Mouse (Mus musculus): ENCODE measurements around the gene Cysrt1. TPM values are rescaled to one million over a fixed set of nuclear protein-coding genes. Genes with fewer than 3 reads are reported as not detected.

Cysrt1 gene
- polyA plus RNA-seq, 1 experiment from 2014 or later, result 16.5 TPM

DNA sequence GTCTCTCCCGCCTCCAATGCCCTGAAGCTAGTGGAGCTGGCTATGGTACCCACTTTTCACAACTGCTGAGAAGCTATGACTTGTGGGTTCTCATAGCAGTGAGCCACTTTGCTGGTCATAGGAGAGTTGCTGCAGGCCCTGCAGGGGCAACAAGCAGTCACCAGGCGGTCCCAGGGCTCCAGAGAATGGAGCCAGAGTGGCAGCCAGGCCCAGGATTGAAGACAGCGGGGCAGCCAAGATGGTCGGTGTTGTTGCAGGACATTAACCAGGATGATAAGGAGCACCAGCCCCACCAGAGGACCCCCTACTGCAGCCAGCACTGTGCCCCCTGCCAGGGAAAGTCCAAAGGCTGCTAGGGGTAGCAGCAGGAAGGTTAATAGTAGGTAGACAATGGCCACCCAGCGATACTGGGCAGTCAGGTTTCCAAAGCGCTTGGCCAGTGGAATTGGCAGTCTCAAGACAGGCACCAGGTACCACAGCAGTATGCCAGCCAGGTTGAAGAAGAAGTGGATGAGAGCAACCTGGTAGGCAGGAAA lies 13.2 kb downstream of the Cysrt1 start:
- Histone ChIP-seq H3K36me3 (ENCODE audit: control insufficient read depth, insufficient read depth) (no peaks in the 10 kb centered on the region), H3K4me1 (replicated peaks; ENCODE audit: control insufficient read depth, insufficient read depth, low read length) (peaks cover 13% of the 10 kb centered on the region), H3K27ac (ENCODE audit: low read depth, low read length) (peak overlapping the region; percentile 78), H3K27me3 (replicated peaks; ENCODE audit: control insufficient read depth, insufficient read depth, low read length) (no peaks in the 10 kb centered on the region), H3K9ac (ENCODE audit: low read depth, low read length) (peak overlapping the region; percentile 31; the same call in 1 of the 2 replicates), H3K9me3 (ENCODE audit: control insufficient read depth) (no peaks in the 10 kb centered on the region), H3K4me3 (ENCODE audit: low read depth, low read length) (no peak overlapping the region), H3K4me2 (replicated peaks; ENCODE audit: low read depth) (peak overlapping the region; percentile 41)
- TF ChIP-seq CTCF (IDR thresholded peaks at IDR 0.05; ENCODE audit: low read depth), result no peak
- WGBS, result 71% methylated on average over 6 of the region's 6 CpGs
- ATAC-seq, result no peak

DNA sequence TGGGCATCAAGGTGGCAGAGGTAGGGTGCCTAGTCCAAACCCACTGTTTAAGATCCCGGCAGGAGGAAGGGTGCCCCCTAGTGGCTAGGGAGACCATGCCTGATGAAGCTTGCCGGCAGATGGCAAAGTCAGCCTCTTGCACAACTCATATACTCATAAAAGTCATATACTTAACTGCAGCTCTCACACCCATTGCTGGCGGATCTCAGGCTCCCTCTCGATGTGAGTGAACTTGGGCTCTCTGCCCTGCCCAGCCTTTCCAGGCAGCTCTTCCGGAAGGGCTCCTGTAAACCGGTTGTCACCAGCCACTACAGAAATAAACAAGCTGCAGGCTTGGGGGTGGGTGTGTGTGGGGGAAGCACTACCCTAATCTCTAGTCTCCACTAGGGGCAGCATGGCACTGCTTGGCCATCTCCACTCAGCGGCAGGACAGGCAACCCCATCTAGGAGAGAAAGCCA lies 13.8 kb downstream of the Cysrt1 start:
- WGBS, result under 1% methylated on average over 7 of the region's 7 CpGs
- Histone ChIP-seq H3K4me3 (ENCODE audit: low read depth, low read length) (peak overlapping the region; percentile 9; the same call in 1 of the 2 replicates), H3K27ac (ENCODE audit: low read depth, low read length) (peak overlapping the region; percentile 78), H3K4me2 (replicated peaks; ENCODE audit: low read depth) (peak overlapping the region; percentile 41), H3K9ac (ENCODE audit: low read depth, low read length) (peak overlapping the region; percentile 31; the same call in 1 of the 2 replicates), H3K9me3 (ENCODE audit: control insufficient read depth) (no peaks in the 10 kb centered on the region), H3K36me3 (ENCODE audit: control insufficient read depth, insufficient read depth) (no peaks in the 10 kb centered on the region), H3K27me3 (replicated peaks; ENCODE audit: control insufficient read depth, insufficient read depth, low read length) (no peaks in the 10 kb centered on the region), H3K4me1 (replicated peaks; ENCODE audit: control insufficient read depth, insufficient read depth, low read length) (peaks cover 11% of the 10 kb centered on the region)
- peak; percentile 67 for ATAC-seq
- TF ChIP-seq CTCF (IDR thresholded peaks at IDR 0.05; ENCODE audit: low read depth), result peak; percentile 77

DNA sequence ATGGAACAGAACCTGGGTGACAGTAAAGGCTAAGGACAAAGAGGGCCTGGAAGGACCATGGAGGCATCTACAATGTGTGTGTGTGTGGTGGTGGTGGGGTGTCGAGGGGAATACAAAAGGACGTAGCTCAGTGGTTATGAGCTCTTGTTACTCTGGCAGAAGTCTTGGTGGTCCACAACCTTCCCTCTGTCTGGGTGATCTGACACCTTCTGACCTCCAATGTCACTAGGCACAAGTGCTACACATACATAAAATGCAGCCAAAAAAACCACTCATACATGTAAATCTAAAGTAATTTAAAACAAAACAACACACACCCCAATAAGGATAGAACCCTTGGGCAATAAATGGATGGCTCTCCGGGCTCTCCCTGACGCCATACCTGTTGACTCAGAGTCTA lies 14.8 kb downstream of the Cysrt1 start:
- no peak for TF ChIP-seq CTCF (IDR thresholded peaks at IDR 0.05; ENCODE audit: low read depth)
- Histone ChIP-seq H3K9ac (ENCODE audit: low read depth, low read length) (no peak overlapping the region), H3K36me3 (ENCODE audit: control insufficient read depth, insufficient read depth) (no peaks in the 10 kb centered on the region), H3K27me3 (replicated peaks; ENCODE audit: control insufficient read depth, insufficient read depth, low read length) (no peaks in the 10 kb centered on the region), H3K27ac (ENCODE audit: low read depth, low read length) (no peak overlapping the region), H3K4me3 (ENCODE audit: low read depth, low read length) (no peak overlapping the region), H3K4me2 (replicated peaks; ENCODE audit: low read depth) (no peak overlapping the region), H3K4me1 (replicated peaks; ENCODE audit: control insufficient read depth, insufficient read depth, low read length) (peaks cover 9% of the 10 kb centered on the region; the same call in 1 of the 2 replicates), H3K9me3 (ENCODE audit: control insufficient read depth) (no peaks in the 10 kb centered on the region)
- WGBS, result 94% methylated on average over 4 of the region's 4 CpGs
- ATAC-seq, result no peak

DNA sequence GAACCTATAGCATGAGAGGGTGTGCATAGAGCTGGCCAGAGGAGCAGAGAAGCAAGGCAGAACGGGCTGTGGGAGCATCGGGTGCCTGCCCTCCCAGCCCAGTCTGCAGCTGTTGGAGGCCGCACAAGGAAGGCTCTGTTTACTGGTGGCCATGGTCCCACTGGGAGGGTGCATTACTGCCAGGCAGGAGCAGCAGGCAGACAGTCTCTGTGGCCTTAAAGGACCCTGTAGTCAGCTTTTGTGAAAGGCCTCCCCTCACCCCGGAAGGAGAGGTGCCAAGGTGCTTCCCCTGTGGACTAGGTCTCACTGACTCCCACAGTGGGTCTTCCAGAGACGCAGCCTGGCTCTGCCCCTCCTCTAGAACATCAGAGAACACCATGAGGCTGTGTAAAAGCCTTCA lies 15.4 kb downstream of the Cysrt1 start:
- Histone ChIP-seq H3K4me3 (ENCODE audit: low read depth, low read length) (no peak overlapping the region), H3K9ac (ENCODE audit: low read depth, low read length) (no peak overlapping the region), H3K4me1 (replicated peaks; ENCODE audit: control insufficient read depth, insufficient read depth, low read length) (peaks cover 9% of the 10 kb centered on the region; the same call in 1 of the 2 replicates), H3K27me3 (replicated peaks; ENCODE audit: control insufficient read depth, insufficient read depth, low read length) (no peaks in the 10 kb centered on the region), H3K4me2 (replicated peaks; ENCODE audit: low read depth) (no peak overlapping the region), H3K9me3 (ENCODE audit: control insufficient read depth) (no peaks in the 10 kb centered on the region), H3K27ac (ENCODE audit: low read depth, low read length) (no peak overlapping the region), H3K36me3 (ENCODE audit: control insufficient read depth, insufficient read depth) (peaks cover 5% of the 10 kb centered on the region; the same call in 1 of the 2 replicates)
- WGBS, result 74% methylated on average over 5 of the region's 5 CpGs
- ATAC-seq, result no peak
- TF ChIP-seq CTCF (IDR thresholded peaks at IDR 0.05; ENCODE audit: low read depth), result no peak

DNA sequence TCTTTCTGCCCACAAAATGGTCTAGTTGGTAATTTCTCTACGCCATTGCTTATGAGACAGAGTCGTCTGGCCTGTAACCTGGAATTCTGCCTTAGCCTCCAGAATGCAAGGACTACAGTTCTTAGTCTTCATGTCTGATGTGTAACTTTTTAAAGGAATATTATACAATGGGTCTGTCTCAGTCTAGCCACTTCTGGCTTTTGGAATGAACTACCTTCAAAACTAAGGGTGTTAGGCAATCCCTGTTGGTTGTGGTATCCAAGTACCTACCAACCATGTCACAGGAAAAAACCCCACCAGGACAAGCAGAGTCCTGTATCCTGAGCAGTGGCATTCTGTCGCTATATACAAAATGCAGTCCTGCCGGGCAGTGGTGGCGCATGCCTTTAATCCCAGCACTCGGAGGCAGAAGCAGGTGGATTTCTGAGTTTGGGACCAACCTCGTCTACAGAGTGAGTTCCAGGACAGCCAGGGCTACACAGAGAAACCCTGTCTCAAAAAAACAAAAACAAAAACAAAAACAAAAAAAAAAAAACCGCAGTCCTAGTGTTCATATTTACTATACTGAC lies 16.4 kb downstream of the Cysrt1 start:
- Histone ChIP-seq H3K27me3 (replicated peaks; ENCODE audit: control insufficient read depth, insufficient read depth, low read length) (no peaks in the 10 kb centered on the region), H3K36me3 (ENCODE audit: control insufficient read depth, insufficient read depth) (peaks cover 12% of the 10 kb centered on the region; the same call in 1 of the 2 replicates), H3K27ac (ENCODE audit: low read depth, low read length) (peak overlapping the region; percentile 94), H3K9ac (ENCODE audit: low read depth, low read length) (no peak overlapping the region), H3K9me3 (ENCODE audit: control insufficient read depth) (no peaks in the 10 kb centered on the region), H3K4me3 (ENCODE audit: low read depth, low read length) (peak overlapping the region; percentile 87; the same call in 1 of the 2 replicates), H3K4me1 (replicated peaks; ENCODE audit: control insufficient read depth, insufficient read depth, low read length) (peaks cover 9% of the 10 kb centered on the region; the same call in 1 of the 2 replicates), H3K4me2 (replicated peaks; ENCODE audit: low read depth) (peak overlapping the region; percentile 64)
- TF ChIP-seq CTCF (IDR thresholded peaks at IDR 0.05; ENCODE audit: low read depth), result no peak
- no peak for ATAC-seq
- whole genome bisulfite sequencing, result 69% methylated on average over 8 of the region's 8 CpGs

DNA sequence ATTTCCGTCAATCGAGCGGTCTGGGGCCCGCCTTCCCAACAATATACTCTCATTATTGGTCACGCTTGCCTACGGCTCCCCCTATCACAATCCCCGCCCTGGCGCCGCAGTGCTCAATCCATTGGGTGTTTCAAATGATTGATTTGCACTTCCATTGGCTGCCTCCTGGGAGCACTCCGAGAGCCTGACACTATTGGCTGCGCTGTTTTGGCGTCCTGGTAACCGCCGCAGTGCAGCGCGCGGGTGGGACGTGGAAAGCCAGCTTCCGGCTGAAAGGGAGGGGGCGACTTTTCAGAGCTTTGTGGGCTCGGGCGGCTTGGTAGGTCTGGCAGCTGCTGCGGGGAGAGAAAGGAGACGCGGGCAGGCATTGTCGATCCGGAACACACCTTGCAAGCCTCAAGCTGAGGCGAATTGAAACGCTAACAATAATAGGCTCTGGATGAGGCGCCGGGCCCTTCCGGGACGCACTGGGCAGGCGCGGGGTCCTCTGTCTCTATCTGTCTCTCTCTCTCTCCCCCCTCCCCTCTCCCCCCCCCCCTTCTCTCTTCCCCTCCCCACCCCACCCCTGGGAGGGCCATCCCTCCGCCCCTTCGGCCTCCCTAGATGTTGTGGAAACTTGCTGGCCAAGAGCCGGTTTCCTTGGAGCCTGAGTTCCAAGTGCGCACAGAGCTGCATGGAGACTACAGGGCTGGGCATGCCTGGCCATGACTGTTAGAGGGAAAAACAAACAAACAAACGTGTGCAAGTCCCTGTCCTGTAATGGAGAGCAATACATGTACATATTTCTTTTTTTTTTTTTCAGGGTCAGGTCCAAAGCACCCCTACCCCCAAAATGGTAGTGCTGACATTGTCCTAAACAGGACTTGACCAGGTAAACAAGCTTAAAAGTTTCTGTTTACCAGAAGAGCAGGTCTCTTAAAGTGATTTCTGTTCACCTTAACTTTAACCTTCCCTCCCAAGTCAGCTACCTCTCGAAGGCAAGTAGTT lies 17.2 kb downstream of the Cysrt1 start:
- peak overlapping the region; percentile 51 for H3K9ac ChIP-seq (ENCODE audit: low read depth, low read length)
- H3K36me3 ChIP-seq (ENCODE audit: control insufficient read depth, insufficient read depth), result peaks cover 12% of the 10 kb centered on the region; the same call in 1 of the 2 replicates
- H3K27ac ChIP-seq (ENCODE audit: low read depth, low read length), result peak overlapping the region; percentile 94
- TF ChIP-seq CTCF (IDR thresholded peaks at IDR 0.05; ENCODE audit: low read depth), result 0 out of 2 replicates have a peak, but pooled peaks have one; percentile 15
- ATAC-seq, result peak; percentile 87
- H3K4me1 ChIP-seq (replicated peaks; ENCODE audit: control insufficient read depth, insufficient read depth, low read length), result peaks cover 9% of the 10 kb centered on the region; the same call in 1 of the 2 replicates
- H3K27me3 ChIP-seq (replicated peaks; ENCODE audit: control insufficient read depth, insufficient read depth, low read length), result no peaks in the 10 kb centered on the region
- peak overlapping the region; percentile 87 for H3K4me3 ChIP-seq (ENCODE audit: low read depth, low read length)
- H3K4me2 ChIP-seq (replicated peaks; ENCODE audit: low read depth), result peak overlapping the region; percentile 64
- no peaks in the 10 kb centered on the region for H3K9me3 ChIP-seq (ENCODE audit: control insufficient read depth)
- WGBS, result 2% methylated on average over 41 of the region's 41 CpGs
